Mouse (Mus musculus): ENCODE data around the gene Dpp7. TPM values are rescaled to one million over a fixed set of nuclear protein-coding genes. Genes with fewer than 3 reads are reported as not detected.

Gene Dpp7
- total RNA-seq (2021) = 1 to 10 TPM; 4.7 to 5.2 TPM

DNA sequence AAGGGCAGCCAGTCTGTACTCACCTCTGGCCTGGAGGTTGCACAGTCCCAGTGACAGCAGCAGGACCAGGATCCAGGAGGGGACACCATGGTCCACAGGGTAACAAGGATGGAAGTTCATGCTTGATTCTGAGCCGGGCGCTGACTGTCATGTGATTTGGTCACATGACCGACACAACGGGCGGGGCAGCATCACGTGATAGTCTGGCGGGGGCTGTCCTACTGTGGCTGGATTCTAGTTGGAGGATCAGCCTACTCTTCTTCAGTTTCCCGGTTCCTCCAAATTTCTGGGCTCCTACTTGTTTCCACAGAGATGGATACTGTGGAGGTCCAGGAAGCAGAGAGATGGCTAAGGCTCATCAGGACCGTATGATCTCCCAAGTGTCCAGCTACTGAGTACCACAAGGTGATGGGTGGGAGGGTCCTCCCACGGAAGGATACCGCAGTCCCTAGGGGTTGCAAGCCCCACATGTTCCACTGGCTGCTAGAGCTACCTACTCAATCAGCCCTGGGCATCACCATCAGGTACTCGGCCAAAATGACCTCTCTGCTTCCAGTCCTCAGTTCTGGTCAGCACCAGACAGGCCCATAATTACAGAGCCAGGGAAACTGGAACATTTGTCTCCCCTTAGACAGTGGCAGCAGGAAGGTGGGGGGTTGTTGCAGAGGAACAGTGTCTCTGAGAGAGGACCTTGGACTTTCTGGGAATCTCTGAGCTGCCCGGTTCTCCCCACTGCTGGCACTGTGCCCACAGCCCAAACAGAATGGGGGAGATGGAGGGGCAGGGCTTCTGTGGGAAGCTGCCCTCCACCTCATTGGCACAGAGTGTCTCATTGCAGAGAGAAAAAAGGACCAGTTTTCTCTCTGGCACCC lies at the start of gene Dpp7:
Dpp7 (minus strand) TSS at position 152 of the 872 bp plus-strand sequence.
- peak; percentile 74 for DNase-seq

DNA sequence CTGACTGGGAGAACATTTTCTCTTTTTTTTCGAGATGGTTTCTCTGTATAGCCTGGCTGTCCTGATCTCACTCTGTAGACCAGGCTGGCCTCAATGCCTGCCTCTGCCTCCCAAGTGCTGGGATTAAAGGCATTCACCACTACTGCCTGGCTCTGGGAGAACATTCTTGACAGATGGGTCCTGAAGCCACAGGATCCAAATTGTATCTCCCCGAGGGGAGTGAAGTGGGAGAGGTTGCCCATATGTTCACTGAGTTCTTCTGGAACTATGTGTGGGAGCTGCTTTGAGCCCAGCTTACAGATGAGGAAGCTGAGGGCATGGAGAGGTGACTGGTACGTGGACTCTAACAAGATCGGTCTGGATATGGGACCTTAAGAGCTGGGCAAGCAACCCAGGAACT lies 47.8 kb upstream of the Dpp7 start:
- no peak for DNase-seq

GRCm38 (mm10) chr2:25402972-25403601 lies 46.9 kb upstream of the Dpp7 start:
- peak; percentile 76 for DNase-seq

- DNase-seq = peak; percentile 87
Observed at GRCm38 (mm10) chr2:25402377-25402971, 46.3 kb upstream of the Dpp7 start.

GRCm38 (mm10) chr2:25400764-25401163 lies 44.6 kb upstream of the Dpp7 start:
- peak; percentile 64 for DNase-seq

DNA sequence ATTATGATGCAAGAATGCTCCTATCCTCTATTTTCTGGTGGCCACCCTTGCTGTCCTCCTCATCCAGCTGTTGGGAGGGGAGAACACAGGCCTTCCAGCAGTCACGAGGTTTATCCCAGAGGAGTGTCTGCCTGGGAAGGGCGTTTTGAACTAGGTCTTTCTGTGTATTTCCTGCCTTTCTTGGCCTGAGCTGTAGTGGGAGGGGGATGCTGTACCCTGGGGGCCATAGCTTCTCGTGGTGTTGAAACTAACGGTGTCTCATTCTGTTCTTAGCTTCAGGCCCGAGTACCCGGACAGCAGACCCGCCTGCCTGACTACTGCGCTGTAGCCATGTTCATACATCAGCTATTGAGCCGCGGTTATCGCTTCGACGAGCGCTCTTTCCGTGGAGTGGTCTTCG lies 44.1 kb upstream of the Dpp7 start:
- peak; percentile 36 for DNase-seq

DNA sequence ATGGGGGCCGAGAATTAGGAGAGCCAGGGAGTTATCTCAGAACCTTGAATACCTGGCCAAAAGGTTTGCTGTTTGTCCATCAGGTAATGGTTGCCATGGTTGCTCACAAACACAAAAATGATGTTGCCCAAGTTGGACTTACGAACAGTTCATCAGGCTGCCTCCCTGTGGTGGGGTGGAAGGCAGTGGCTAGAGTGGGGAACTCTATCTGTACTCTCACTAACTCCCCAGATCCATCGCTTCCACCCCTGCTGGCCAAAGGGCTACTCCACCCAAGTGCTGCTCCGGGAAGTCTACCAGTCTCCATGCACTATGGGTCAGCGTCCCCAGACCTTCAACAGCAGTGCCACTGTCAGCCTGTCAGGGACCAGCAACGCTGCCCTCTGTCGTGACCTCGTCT lies 42.9 kb upstream of the Dpp7 start, which contains the start of gene Npdc1:
Npdc1 (plus strand) TSS at position 301 of the 400 bp plus-strand sequence.
- no peak for DNase-seq

- no peak for DNase-seq
Observed at GRCm38 (mm10) chr2:25398065-25398464, 41.9 kb upstream of the Dpp7 start.

DNA sequence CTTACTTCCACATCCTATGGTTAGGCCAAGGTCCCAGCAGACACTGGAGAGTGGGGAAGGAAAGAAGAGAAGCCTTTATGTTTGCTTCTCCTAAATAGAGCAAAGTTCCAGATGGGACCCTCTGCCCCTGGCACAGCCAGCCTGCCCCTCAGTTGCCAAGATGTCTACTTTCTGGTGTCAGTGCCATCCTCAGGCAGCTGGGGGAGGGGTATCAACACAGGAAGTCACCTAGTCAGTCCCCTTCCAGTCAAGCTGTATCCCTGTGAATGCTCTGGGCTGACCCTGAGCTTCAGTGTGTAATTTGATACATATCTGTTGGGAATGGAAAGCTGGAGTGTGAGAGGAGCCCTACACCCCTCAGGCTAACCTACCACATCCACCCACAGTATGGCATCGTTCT lies 40.9 kb upstream of the Dpp7 start:
- no peak for DNase-seq

DNA sequence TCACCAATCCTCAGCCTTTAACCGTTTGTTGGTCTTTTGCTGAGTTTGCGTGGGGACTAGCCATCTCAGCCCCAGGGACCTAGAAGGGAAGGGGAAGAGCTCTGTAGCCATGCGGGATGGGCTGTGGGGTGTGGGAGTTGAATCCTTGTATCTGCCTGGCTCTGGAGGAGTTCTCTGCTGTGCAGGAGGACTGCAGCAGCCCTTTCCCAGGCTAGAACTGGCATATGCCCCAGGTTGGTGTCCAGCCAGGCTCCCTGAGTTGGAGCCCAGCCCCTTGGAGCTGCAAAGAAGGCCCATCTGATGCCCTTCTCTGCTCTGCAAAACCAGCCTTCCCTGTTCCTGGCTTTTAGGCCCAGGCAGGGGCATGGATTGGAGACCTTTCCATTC lies 40.4 kb upstream of the Dpp7 start:
- peak; percentile 27 for DNase-seq

GRCm38 (mm10) chr2:25395721-25396596 lies 39.8 kb upstream of the Dpp7 start, which contains the start of gene Entpd2:
Gene Entpd2 (plus strand): TSS chr2:25395874.
- peak; percentile 49 for DNase-seq

DNA sequence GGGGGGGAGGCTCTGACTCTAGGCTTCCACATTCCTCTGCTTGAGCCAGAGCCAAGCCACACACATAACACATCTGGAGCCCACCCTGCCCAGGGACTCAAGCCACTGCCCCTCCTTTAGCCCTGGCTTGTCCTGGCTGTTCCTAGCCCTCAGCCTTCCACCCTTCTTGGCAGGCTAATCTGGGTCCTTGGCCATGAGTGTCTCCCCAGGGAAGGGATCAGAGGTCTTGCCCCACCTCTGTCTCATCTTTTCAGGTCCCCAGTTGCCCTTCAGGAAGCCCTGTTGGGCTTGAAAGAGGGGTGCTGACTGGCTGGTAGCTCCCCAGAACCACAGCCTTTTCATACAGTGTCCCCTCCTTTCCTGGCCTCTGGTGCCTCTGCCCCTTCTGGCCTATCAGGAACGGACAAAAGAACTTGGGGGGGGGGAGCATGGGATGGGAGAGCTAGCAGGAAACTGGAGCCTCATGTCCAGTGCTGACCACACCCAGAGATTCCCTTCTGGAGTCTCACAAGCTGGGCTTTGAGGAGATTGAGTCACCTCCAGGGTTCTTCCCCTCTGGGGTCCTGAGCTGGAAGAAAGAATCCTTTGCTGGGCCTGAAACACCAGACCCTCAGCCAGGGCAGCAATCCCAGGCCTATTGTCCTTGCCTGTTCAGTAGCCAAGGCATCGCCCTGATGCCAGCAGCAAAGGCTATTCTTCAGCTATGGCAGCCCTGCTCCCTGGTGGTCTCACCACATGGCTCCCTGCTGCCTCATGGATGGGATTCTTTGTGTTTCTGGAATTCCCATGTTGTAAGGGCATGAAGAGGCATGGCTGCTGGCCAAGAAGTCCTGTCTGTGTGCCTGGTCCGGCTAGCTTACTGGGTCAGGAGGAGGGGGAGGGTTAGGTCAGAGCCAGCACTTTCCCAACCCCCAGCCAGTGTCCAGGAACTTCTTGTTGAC lies 38.4 kb upstream of the Dpp7 start:
- peak; percentile 33 for DNase-seq

GRCm38 (mm10) chr2:25391266-25391665 lies 35.1 kb upstream of the Dpp7 start:
- no peak for DNase-seq

GRCm38 (mm10) chr2:25384492-25384891 lies 28.3 kb upstream of the Dpp7 start:
- no peak for DNase-seq

DNA sequence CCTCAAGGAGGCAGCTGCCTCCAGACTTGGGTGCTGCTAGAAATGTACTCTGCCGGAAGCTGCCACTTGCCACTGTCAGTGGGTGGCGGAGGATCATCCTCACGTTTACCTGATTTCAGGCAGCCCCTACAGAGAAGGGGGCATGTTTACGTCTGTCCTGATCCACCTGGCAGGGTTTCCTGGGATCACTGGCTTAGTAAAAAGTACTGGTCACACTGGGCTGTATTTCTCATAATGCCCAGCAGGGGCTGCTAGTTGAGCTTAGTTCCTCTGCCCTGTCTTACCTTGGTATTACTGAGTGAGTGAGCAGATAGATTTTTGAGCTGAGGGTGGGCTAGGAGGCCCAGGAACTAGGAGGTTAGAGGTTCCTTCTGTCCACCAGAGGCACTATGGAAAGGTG lies 20.4 kb upstream of the Dpp7 start:
- peak; percentile 67 for DNase-seq

- no peak for DNase-seq
Observed at GRCm38 (mm10) chr2:25373431-25373830, 17.3 kb upstream of the Dpp7 start.

DNA sequence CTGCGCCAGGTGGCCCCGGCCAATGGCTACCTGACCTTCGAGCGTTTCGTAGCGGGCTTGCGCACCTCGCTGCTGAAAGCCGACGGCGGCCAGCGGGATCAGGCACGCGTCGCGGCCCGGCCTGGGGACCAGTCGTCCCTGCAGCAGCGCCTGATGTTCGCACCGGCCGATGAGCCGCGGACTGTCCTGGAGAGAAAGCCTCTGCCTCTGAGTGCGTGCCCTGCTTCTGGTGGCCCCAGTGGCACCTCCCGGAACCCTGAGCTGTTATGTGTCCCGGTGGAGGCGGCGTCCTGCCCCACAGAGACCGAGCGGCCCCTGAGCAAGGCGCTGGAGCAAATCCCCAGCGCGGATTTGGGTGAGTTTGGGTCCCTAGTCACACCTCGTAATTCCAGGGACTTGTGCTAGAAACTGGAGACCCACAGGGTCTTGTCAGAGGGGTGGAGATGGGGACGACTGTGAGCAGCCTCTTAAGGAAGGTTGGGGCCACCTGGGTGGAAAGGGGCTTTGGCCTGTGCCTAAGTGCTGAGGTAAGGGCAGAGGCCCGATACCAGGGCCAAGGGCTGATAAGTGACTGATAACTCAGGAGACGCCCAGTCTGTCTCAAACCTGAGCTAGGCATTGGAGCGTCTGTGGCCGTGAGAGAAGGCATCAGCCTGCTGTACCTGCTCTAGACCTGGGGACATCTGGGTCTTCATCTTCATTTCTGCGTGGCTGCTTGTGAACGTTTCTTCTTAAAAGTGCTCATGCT lies 16.7 kb upstream of the Dpp7 start:
- DNase-seq = no peak

GRCm38 (mm10) chr2:25371764-25372643 lies 15.8 kb upstream of the Dpp7 start, which contains the start of gene Sapcd2:
Gene Sapcd2 (plus strand): TSS chr2:25372321.
- peak; percentile 87 for DNase-seq

GRCm38 (mm10) chr2:25369996-25370395 lies 13.8 kb upstream of the Dpp7 start:
- DNase-seq = no peak

All from heart, postnatal 4 days (tissue).